Mouse (Mus musculus) embryonic fibroblast, embryonic 13.5 days (primary cell): ENCODE results near the gene Rbm26.

Source experiments
- CTCF ChIP-seq: IDR thresholded peaks from 2 replicates; pipeline ENCODE4 v1.5.1; 2011; ENCODE audit warnings: mild to moderate bottlenecking, control low read depth, low read length, moderate library complexity, borderline replicate concordance; ENCODE audit not compliant: insufficient read depth
- POLR2A ChIP-seq: IDR thresholded peaks from 2 replicates; pipeline ENCODE4 v1.6.1; 2011; ENCODE audit warnings: low read depth, mild to moderate bottlenecking, control low read depth, low read length, moderate library complexity

- TF ChIP-seq CTCF (no peak), POLR2A (no peak)
Measured at GRCm38 (mm10) chr14:105096221-105096620, 80.9 kb downstream of the Rbm26 start.
